Mouse (Mus musculus) Patski (cell line): ENCODE results near the gene Atp2a1. TPM values are rescaled to one million over a fixed set of nuclear protein-coding genes. Genes with fewer than 3 reads are reported as not detected.

Experiments
- ATAC-seq: fragments of 100-300 bp; one replicate; pipeline ENCODE4 v1.8.0; 2021
- CTCF ChIA-PET: fragments of 350-600 bp; sonication (Branson Sonifier 250); formaldehyde crosslinking; loops from one replicate; lab custom pipeline; 2022; ENCODE audit warnings: inconsistent platforms; lab: Charles Lee
- POLR2A ChIA-PET: fragments of 350-600 bp; sonication (Branson Sonifier 250); formaldehyde crosslinking; loops from one replicate; lab custom pipeline; 2022; ENCODE audit warnings: antibody characterized with exemption, inconsistent platforms; lab: Charles Lee
- DNase-seq: peaks from one replicate; pipeline ENCODE4 v3.0.0-alpha.2; 2011; ENCODE audit warnings: low read depth, low spot score
- H3K27me3 ChIP-seq: fragments of 371-371 bp; one replicate; pipeline ENCODE4 v1.5.1; 2021
- CTCF ChIP-seq: fragments of 100-300 bp; IDR thresholded peaks from one replicate; pipeline ENCODE4 v1.5.1; 2021
- in situ Hi-C: fragments of 300-500 bp; cut with MboI; formaldehyde crosslinking; loops from 3 replicates; pipeline ENCODE4 v1.11.1; 2018; ENCODE audit warnings: low pct_unique_long_range_greater_than_20kb, mixed read lengths
- polyA plus RNA-seq: library from polyadenylated mRNA; unstranded; gene quantifications from one replicate; pipeline ENCODE4 v1.2.3, GENCODE M21; 2021

Atp2a1 gene
- polyA plus RNA-seq, 1 experiment from 2014 or later = 0.10 TPM

GRCm38 (mm10) chr7:126466116-126466515, 3.2 kb upstream of the Atp2a1 start:
- TF ChIP-seq CTCF = no peak
- no peaks in the 10 kb centered on the region for H3K27me3 ChIP-seq
- CTCF ChIA-PET = interaction anchor here (1.0 kb wide), 1 partner anchor 35 kb away, joined by 3 read pairs; no protein-coding TSS in a partner anchor
- in situ Hi-C loops = no loop called here
- DNase-seq = no peak
- POLR2A ChIA-PET = interaction anchor here (2.6 kb wide), 1 partner anchor 8 kb away, joined by 10 read pairs; the partner anchor contains the start of gene Sh2b1
- ATAC-seq = no peak

DNA sequence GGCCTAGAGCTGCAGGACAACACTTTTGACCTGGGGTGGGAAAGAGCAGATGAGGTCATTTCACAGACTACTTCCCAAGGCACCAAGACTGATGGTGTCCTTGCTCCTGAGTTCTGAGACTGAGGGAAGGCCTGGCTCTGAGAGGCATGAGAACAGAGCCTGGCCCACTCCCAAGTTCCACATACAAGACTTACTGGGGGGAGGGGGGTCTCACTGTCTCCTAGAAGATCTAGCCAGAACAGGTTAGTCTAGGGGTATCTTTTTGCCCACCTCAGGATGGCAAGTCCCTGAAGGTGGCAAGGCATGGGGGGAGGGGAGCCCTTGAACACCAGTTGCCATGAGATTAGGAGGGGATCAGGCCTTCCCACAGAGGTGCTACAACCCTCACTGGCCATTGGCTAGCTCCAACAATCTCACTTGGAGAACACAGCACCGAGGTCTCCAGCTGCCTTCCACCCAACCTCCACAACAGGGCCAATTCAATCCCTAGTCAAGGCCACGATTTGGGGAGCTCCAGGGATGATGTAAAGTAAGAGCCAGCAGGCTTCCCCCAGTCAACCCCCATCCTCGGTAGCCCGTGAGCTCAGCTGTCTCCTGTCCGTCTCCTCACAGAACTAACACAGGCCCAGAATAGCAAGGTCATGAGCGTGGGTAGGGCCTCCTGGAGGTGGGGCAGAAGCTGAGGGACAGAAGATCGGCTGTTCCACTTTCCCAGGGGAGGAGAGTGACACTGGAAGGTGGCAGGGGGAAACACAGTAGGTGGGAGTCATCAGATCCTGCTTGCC, 2.5 kb upstream of the Atp2a1 start:
- CTCF ChIA-PET = interaction anchor here (1.0 kb wide), 1 partner anchor 35 kb away, joined by 3 read pairs; no protein-coding TSS in a partner anchor
- POLR2A ChIA-PET = interaction anchor here (2.6 kb wide), 1 partner anchor 9 kb away, joined by 10 read pairs; the partner anchor contains the start of gene Sh2b1
- DNase-seq (no peak), ATAC-seq (no peak)
- in situ Hi-C loops = no loop called here
- no peaks in the 10 kb centered on the region for H3K27me3 ChIP-seq
- TF ChIP-seq CTCF = no peak

DNA sequence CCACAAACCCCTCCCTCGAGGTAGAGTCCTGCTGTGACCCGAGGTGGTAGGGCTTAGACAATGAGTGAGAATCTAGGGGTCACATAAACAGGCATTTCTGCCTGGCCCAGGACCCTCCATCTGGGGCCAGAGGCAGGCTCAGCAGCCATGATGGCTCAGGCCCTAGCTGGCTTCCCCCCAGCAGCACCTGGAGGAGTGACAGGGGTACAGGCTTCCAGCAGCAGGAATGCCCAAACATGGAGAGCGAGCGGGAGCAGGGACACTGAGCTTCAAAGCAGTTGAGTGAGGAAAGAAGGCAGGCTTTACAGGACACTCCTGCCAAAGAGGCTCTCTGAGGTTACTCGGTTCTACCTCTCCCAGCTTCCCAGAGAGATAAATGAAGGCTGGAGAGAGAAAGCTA, 1.9 kb upstream of the Atp2a1 start:
- H3K27me3 ChIP-seq = no peaks in the 10 kb centered on the region
- CTCF ChIA-PET = no interaction called here
- in situ Hi-C loops = no loop called here
- TF ChIP-seq CTCF = no peak
- POLR2A ChIA-PET = interaction anchor here (2.6 kb wide), 1 partner anchor 10 kb away, joined by 10 read pairs; the partner anchor contains the start of gene Sh2b1
- ATAC-seq (no peak), DNase-seq (no peak)

GRCm38 (mm10) chr7:126464121-126464520, 1.2 kb upstream of the Atp2a1 start:
- DNase-seq (no peak), ATAC-seq (peak; percentile 18)
- in situ Hi-C loops = no loop called here
- CTCF ChIA-PET = no interaction called here
- POLR2A ChIA-PET = no interaction called here
- no peaks in the 10 kb centered on the region for H3K27me3 ChIP-seq
- TF ChIP-seq CTCF = no peak

GRCm38 (mm10) chr7:126463547-126463946, 639 bp upstream of the Atp2a1 start:
- CTCF ChIA-PET = no interaction called here
- DNase-seq (no peak), ATAC-seq (no peak)
- in situ Hi-C loops = no loop called here
- no peak for TF ChIP-seq CTCF
- H3K27me3 ChIP-seq = no peaks in the 10 kb centered on the region
- POLR2A ChIA-PET = no interaction called here

DNA sequence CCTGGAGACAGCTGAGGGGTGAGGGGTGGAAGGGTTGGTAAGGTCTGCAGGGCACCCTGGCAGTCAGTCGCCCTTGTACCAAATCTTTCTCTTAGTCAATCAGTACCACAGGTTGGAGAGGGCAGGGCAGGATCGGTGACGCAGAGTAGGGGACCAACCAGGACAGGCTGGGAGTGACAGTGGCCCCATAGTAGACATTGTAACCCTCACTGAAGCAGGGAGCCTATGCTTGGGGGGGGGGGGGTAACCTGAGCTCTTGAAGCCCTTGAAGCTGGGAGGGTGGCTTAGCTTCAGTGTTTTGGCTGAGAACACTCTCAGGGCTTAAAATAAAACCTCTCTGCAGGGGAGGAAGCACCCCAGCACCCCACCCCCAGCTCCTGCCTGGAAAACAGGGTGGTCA, 1.3 kb downstream of the Atp2a1 start:
- ATAC-seq (no peak), DNase-seq (no peak)
- H3K27me3 ChIP-seq = no peaks in the 10 kb centered on the region
- ChIA-PET POLR2A (interaction anchor here (1.5 kb wide), 1 partner anchor 12 kb away, joined by 5 read pairs; no protein-coding TSS in a partner anchor), CTCF (interaction anchor here (1.0 to 1.5 kb wide), 2 partner anchors 26 to 62 kb away, joined by 3 to 4 read pairs; no protein-coding TSS in a partner anchor)
- TF ChIP-seq CTCF = no peak
- in situ Hi-C loops = no loop called here

- DNase-seq (no peak), ATAC-seq (no peak)
- in situ Hi-C loops = no loop called here
- ChIA-PET CTCF (interaction anchor here (1.0 kb wide), 1 partner anchor 62 kb away, joined by 4 read pairs; no protein-coding TSS in a partner anchor), POLR2A (no interaction called here)
- no peaks in the 10 kb centered on the region for H3K27me3 ChIP-seq
- no peak for TF ChIP-seq CTCF
Observed at GRCm38 (mm10) chr7:126460623-126461399, 2.1 kb downstream of the Atp2a1 start.

DNA sequence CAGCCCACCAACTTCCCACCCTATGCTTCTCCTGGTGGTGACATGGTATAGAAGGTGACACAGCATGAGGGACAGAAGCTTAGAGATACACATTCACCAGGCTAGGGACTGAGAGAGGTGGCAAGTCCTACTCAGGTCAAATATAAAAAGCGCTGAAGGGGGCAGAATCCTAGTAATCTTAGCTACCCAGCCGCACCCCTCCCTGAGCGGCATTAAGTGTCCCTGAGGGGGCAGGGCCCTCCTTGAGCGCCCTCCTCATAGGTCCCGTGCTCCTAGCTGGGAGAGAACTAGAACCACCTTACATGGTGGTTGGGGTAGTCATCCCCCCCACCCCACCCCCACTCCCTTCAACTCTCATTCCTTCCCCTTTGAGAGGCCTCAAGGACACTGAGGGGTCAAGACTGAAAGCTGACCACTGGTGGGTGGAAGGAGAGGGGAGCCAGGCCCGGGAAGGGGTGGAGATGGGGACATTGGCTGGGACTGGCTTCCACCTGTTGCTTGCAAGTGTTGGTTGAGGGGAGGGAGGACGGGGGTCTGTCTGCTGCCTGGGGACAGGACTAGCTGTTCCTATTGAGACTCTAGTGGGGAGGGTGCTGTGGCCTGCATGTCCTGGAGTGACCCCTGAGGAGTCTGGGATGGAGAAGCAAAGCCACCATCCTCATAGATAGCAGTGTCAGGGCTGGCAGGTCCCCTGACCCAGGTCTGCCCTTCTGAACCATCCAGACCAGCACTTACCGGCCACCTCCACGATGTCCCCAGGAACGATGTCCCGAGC, 3.9 kb downstream of the Atp2a1 start:
- POLR2A ChIA-PET = no interaction called here
- ATAC-seq (no peak), DNase-seq (no peak)
- CTCF ChIA-PET = no interaction called here
- in situ Hi-C loops = no loop called here
- no peaks in the 10 kb centered on the region for H3K27me3 ChIP-seq
- TF ChIP-seq CTCF = no peak

DNA sequence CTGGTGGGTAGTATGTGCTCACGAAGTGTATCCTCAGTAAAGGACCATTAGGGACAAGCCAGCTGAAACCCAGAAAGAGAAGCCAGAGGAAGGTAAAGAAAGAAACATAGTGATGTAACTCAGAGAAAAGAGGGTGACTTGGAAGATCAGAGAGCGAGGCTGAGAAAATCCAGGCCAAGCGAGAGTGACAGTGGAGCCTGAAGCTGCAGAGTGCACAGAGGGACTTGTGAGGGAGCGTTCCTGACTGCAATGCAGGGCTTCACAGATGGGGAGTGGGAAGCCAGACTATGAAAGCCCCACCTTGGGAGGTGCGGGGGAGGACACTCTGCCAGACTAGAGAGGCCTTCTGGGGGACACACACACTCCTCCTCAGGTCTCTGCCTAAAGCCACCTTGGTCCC, 4.7 kb downstream of the Atp2a1 start:
- DNase-seq (no peak), ATAC-seq (no peak)
- no peak for TF ChIP-seq CTCF
- ChIA-PET POLR2A (no interaction called here), CTCF (no interaction called here)
- no peaks in the 10 kb centered on the region for H3K27me3 ChIP-seq
- in situ Hi-C loops = no loop called here
